Mouse (Mus musculus) erythroblast, adult 5-6 weeks (primary cell): ENCODE measurements at regions not wholly inside any gene's neighbourhood (a gene's known extent, or its start where the extent isn't known, plus 50 kb on each side); places are given as distances from the start of the nearest gene placed in this dataset.

ENCODE experiments used
- ATAC-seq: replicated peaks from 2 replicates; pipeline ENCODE4 v1.8.0; 2016; ENCODE audit warnings: moderate number of reproducible peaks, mild to moderate bottlenecking, moderate TSS enrichment, inconsistent platforms; ENCODE audit not compliant: poor library complexity, low FRiP score, severe bottlenecking

GRCm38 (mm10) chr10:96934661-96935060 lies 317.9 kb downstream of the Btg1 start:
- no peak for ATAC-seq

- no peak for ATAC-seq
These were observed 324.2 kb downstream of the Btg1 start for GRCm38 (mm10) chr10:96940887-96941518.

GRCm38 (mm10) chr10:96944229-96944628 lies 327.4 kb downstream of the Btg1 start:
- ATAC-seq = no peak

GRCm38 (mm10) chr10:96947971-96948370 lies 331.2 kb downstream of the Btg1 start:
- no peak for ATAC-seq

GRCm38 (mm10) chr10:96948871-96949270 lies 332.1 kb downstream of the Btg1 start:
- no peak for ATAC-seq

GRCm38 (mm10) chr10:96955036-96955775 lies 338.4 kb downstream of the Btg1 start:
- ATAC-seq = no peak

- ATAC-seq = no peak
These were observed 339.1 kb downstream of the Btg1 start for GRCm38 (mm10) chr10:96955776-96956448.

- ATAC-seq = no peak
These were observed 339.6 kb downstream of the Btg1 start for GRCm38 (mm10) chr10:96956449-96956834.

- no peak for ATAC-seq
These were observed 340.2 kb downstream of the Btg1 start for GRCm38 (mm10) chr10:96957019-96957418.

- no peak for ATAC-seq
These were observed 353.0 kb downstream of the Btg1 start for GRCm38 (mm10) chr10:96969825-96970224.

GRCm38 (mm10) chr10:96970737-96971136 lies 353.9 kb downstream of the Btg1 start:
- ATAC-seq = no peak

GRCm38 (mm10) chr10:96971810-96972209 lies 355.0 kb downstream of the Btg1 start:
- ATAC-seq = no peak

- no peak for ATAC-seq
These were observed 357.6 kb downstream of the Btg1 start for GRCm38 (mm10) chr10:96974326-96974977.

GRCm38 (mm10) chr10:96976691-96977090 lies 359.9 kb downstream of the Btg1 start:
- ATAC-seq = no peak

GRCm38 (mm10) chr10:96980494-96980831 lies 363.7 kb downstream of the Btg1 start:
- ATAC-seq = no peak

GRCm38 (mm10) chr10:96980832-96981515 lies 364.2 kb downstream of the Btg1 start:
- ATAC-seq = no peak

GRCm38 (mm10) chr10:96981516-96981869 lies 364.7 kb downstream of the Btg1 start:
- no peak for ATAC-seq

- no peak for ATAC-seq
These were observed 384.1 kb downstream of the Btg1 start for GRCm38 (mm10) chr10:97000871-97001270.

- ATAC-seq = no peak
These were observed 392.1 kb downstream of the Btg1 start for GRCm38 (mm10) chr10:97008873-97009272.

- no peak for ATAC-seq
These were observed 393.1 kb downstream of the Btg1 start for GRCm38 (mm10) chr10:97009859-97010258.
